Mouse (Mus musculus): ENCODE measurements around the gene Car6. TPM values are rescaled to one million over a fixed set of nuclear protein-coding genes. Genes with fewer than 3 reads are reported as not detected.

The Car6 gene
- polyA plus RNA-seq, 1 experiment from 2014 or later: not detected

- Histone ChIP-seq H3K9ac (no peak overlapping the region), H3K27me3 (no peaks in the 10 kb centered on the region), H3K4me3 (replicated peaks) (no peak overlapping the region), H3K4me1 (replicated peaks) (peaks cover 21% of the 10 kb centered on the region), H3K36me3 (replicated peaks) (no peaks in the 10 kb centered on the region), H3K4me2 (no peak overlapping the region), H3K9me3 (replicated peaks) (no peaks in the 10 kb centered on the region), H3K27ac (replicated peaks) (no peak overlapping the region)
- ATAC-seq (ENCODE audit: insufficient read depth): no peak
- WGBS (ENCODE audit: insufficient replicate concordance): 44% methylated on average over 5 of the region's 5 CpGs
Measured at GRCm38 (mm10) chr4:150213910-150214309, 12.8 kb upstream of the Car6 start.

DNA sequence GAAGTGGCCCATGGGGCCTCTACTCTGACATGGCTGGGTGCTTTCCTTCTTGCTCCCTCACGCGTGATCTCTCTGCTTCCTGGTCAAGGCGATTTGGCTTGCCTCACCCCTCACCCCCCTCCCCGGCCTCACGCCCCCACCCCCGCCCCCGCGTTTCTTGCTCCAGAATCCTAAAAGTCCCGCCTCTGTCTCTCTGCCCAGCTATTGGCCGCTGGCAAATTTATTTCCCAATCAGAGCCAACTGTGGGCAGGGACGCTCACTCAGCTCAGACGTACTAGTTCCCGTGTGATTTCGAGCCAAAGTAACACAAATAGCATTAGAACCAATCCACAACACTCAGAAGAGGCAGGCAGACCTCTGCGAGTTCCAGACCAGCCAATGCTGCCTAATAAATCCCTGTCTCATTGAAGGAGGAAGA lies 11.4 kb upstream of the Car6 start:
- ATAC-seq (ENCODE audit: insufficient read depth): peak; percentile 74
- WGBS (ENCODE audit: insufficient replicate concordance): under 1% methylated on average over 15 of the region's 15 CpGs
- peak overlapping the region; percentile 45 for H3K9ac ChIP-seq
- no peaks in the 10 kb centered on the region for H3K36me3 ChIP-seq (replicated peaks)
- peaks cover 23% of the 10 kb centered on the region for H3K4me1 ChIP-seq (replicated peaks)
- H3K9me3 ChIP-seq (replicated peaks): no peaks in the 10 kb centered on the region
- peak overlapping the region; percentile 44 for H3K4me3 ChIP-seq (replicated peaks)
- no peaks in the 10 kb centered on the region for H3K27me3 ChIP-seq
- peak overlapping the region; percentile 70 for H3K4me2 ChIP-seq
- peak overlapping the region; percentile 48; the same call in 1 of the 2 replicates for H3K27ac ChIP-seq (replicated peaks)

GRCm38 (mm10) chr4:150211930-150212552 lies 10.9 kb upstream of the Car6 start:
- Histone ChIP-seq H3K4me1 (replicated peaks) (peaks cover 23% of the 10 kb centered on the region), H3K27ac (replicated peaks) (peak overlapping the region; percentile 48; the same call in 1 of the 2 replicates), H3K9me3 (replicated peaks) (no peaks in the 10 kb centered on the region), H3K36me3 (replicated peaks) (no peaks in the 10 kb centered on the region), H3K4me2 (peak overlapping the region; percentile 70), H3K4me3 (replicated peaks) (peak overlapping the region; percentile 44), H3K9ac (no peak overlapping the region; the same call in 1 of the 2 replicates), H3K27me3 (no peaks in the 10 kb centered on the region)
- ATAC-seq (ENCODE audit: insufficient read depth): peak; percentile 1; the same call in 1 of the 2 replicates
- 30% methylated on average over 10 of the region's 10 CpGs for WGBS (ENCODE audit: insufficient replicate concordance)

- 68% methylated on average over 8 of the region's 8 CpGs for WGBS (ENCODE audit: insufficient replicate concordance)
- peaks cover 3% of the 10 kb centered on the region; the same call in 1 of the 2 replicates for H3K27me3 ChIP-seq
- H3K4me3 ChIP-seq (replicated peaks): no peak overlapping the region
- no peak overlapping the region for H3K27ac ChIP-seq (replicated peaks)
- no peak for ATAC-seq (ENCODE audit: insufficient read depth)
- H3K4me1 ChIP-seq (replicated peaks): peaks cover 23% of the 10 kb centered on the region
- H3K36me3 ChIP-seq (replicated peaks): no peaks in the 10 kb centered on the region
- no peak overlapping the region for H3K9ac ChIP-seq
- H3K9me3 ChIP-seq (replicated peaks): no peaks in the 10 kb centered on the region
- no peak overlapping the region for H3K4me2 ChIP-seq
Measured at GRCm38 (mm10) chr4:150210306-150210705, 9.2 kb upstream of the Car6 start.

- 77% methylated on average over 5 of the region's 5 CpGs for WGBS (ENCODE audit: insufficient replicate concordance)
- Histone ChIP-seq H3K9me3 (replicated peaks) (no peaks in the 10 kb centered on the region), H3K36me3 (replicated peaks) (no peaks in the 10 kb centered on the region), H3K4me3 (replicated peaks) (no peak overlapping the region), H3K27ac (replicated peaks) (no peak overlapping the region), H3K4me1 (replicated peaks) (peaks cover 23% of the 10 kb centered on the region), H3K27me3 (peaks cover 3% of the 10 kb centered on the region; the same call in 1 of the 2 replicates), H3K4me2 (no peak overlapping the region), H3K9ac (no peak overlapping the region)
- no peak for ATAC-seq (ENCODE audit: insufficient read depth)
Measured at GRCm38 (mm10) chr4:150209751-150210150, 8.6 kb upstream of the Car6 start.

DNA sequence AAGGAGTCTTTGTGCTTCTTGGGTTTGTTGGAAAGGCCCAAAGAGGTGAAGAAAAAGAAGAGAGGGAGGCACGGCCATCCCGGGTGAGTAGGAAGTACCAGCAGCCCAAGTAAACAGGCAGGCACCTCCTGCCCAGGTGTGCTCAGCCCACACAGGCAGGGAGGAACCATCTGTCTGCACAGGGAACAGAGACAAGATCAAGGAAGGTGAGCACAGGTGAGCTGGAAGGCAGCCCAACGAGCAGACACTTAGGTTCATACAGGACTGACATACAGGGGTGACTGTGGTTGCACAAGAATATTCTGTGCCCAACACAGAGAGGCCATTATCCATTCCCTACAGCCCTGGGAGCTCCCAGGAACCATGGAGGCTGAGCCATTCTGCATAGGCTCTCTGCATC lies 3.7 kb upstream of the Car6 start:
- Histone ChIP-seq H3K9ac (no peak overlapping the region), H3K4me1 (replicated peaks) (0 out of 2 replicates have a peak, but pooled peaks cover 8% of the 10 kb centered on the region), H3K4me3 (replicated peaks) (no peak overlapping the region), H3K36me3 (replicated peaks) (no peaks in the 10 kb centered on the region), H3K27me3 (peaks cover 3% of the 10 kb centered on the region; the same call in 1 of the 2 replicates), H3K4me2 (no peak overlapping the region), H3K9me3 (replicated peaks) (no peaks in the 10 kb centered on the region), H3K27ac (replicated peaks) (no peak overlapping the region)
- no peak for ATAC-seq (ENCODE audit: insufficient read depth)
- 60% methylated on average over 3 of the region's 3 CpGs for WGBS (ENCODE audit: insufficient replicate concordance)

DNA sequence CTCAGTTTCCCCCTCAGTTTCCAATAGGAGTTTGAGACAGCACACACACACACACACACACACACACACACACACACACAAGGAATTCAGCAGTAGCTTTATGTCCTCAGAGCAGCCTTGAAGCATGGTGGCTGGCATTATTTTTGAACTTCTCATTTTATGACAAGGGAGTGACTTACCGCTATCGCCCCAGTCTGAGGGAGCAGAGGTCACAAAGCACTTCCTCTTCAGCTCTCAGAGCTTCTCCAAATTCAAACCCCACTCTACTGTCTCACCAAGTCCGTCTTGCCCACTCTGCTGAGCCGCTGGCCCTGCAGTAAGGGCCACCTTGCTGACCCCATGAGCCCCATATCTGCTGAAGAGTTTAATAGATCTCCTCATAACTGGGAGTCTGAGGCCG lies 1.6 kb upstream of the Car6 start:
- H3K4me1 ChIP-seq (replicated peaks): 0 out of 2 replicates have a peak, but pooled peaks cover 5% of the 10 kb centered on the region

GRCm38 (mm10) chr4:150198268-150198667 lies 2.9 kb downstream of the Car6 start:
- ATAC-seq (ENCODE audit: insufficient read depth): no peak
- Histone ChIP-seq H3K4me2 (no peak overlapping the region), H3K4me1 (replicated peaks) (no peaks in the 10 kb centered on the region), H3K4me3 (replicated peaks) (no peak overlapping the region), H3K27ac (replicated peaks) (no peak overlapping the region), H3K36me3 (replicated peaks) (no peaks in the 10 kb centered on the region), H3K9ac (no peak overlapping the region), H3K9me3 (replicated peaks) (no peaks in the 10 kb centered on the region), H3K27me3 (no peaks in the 10 kb centered on the region)
- 49% methylated on average over 9 of the region's 9 CpGs for WGBS (ENCODE audit: insufficient replicate concordance)

More for the DNA sequence above, 1.6 kb upstream of the Car6 start:
- 25% methylated on average over 5 of the region's 5 CpGs for WGBS (ENCODE audit: insufficient replicate concordance)
- H3K9ac ChIP-seq: no peak overlapping the region
- H3K27ac ChIP-seq (replicated peaks): 0 out of 2 replicates have a peak overlapping the region, but pooled peaks have one; percentile 33
- no peak for ATAC-seq (ENCODE audit: insufficient read depth)
- no peaks in the 10 kb centered on the region for H3K9me3 ChIP-seq (replicated peaks)
- H3K4me3 ChIP-seq (replicated peaks): no peak overlapping the region
- H3K27me3 ChIP-seq: peaks cover 3% of the 10 kb centered on the region; the same call in 1 of the 2 replicates
- no peak overlapping the region for H3K4me2 ChIP-seq
- no peaks in the 10 kb centered on the region for H3K36me3 ChIP-seq (replicated peaks)

DNA sequence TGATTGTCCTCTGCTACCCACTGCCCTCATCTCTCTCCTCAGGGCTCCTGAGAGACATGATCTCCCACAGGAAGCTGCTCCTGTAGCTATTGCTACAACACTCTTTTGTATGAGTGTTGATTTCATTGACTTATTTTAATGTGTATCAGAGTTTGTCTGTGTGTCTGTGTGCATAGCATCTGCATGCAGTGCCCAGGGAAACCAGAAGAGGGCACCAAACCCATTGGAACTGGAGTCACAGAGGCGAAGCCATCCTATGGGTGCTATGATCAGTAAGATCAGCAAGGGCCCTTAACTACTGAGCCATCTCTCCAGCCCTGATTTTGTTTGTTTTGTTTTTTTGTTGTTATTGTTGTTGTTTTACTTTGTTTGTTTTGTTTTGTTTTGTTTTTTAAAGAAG lies 7.2 kb downstream of the Car6 start:
- Histone ChIP-seq H3K4me3 (replicated peaks) (no peak overlapping the region), H3K9ac (no peak overlapping the region), H3K36me3 (replicated peaks) (no peaks in the 10 kb centered on the region), H3K27me3 (no peaks in the 10 kb centered on the region), H3K4me1 (replicated peaks) (no peaks in the 10 kb centered on the region), H3K27ac (replicated peaks) (no peak overlapping the region), H3K9me3 (replicated peaks) (no peaks in the 10 kb centered on the region), H3K4me2 (no peak overlapping the region)
- ATAC-seq (ENCODE audit: insufficient read depth): no peak
- 26% methylated on average over 1 of the region's 1 CpGs for WGBS (ENCODE audit: insufficient replicate concordance)

DNA sequence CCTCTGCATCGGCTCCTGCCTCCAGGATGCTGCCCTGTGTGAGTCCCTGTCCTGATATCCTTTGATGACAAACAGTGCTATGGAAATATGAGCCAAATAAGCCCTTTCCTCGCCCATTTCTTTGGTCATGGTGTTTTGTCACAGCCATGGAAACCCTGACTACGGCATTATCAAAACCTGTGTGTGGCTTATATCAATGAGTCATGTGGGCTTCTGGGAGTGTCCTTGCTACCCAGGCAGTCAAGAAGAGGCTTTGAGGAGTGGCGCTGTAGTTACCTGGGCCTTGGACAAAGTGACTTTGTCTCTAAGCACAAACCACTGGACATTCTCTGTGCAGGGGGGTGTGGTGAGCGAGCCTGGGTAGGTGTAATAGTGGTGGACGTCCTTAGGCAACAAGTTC lies 8.9 kb downstream of the Car6 start:
- Histone ChIP-seq H3K36me3 (replicated peaks) (no peaks in the 10 kb centered on the region), H3K27me3 (no peaks in the 10 kb centered on the region), H3K9ac (no peak overlapping the region), H3K4me1 (replicated peaks) (no peaks in the 10 kb centered on the region), H3K4me2 (no peak overlapping the region), H3K27ac (replicated peaks) (no peak overlapping the region), H3K4me3 (replicated peaks) (no peak overlapping the region), H3K9me3 (replicated peaks) (no peaks in the 10 kb centered on the region)
- WGBS (ENCODE audit: insufficient replicate concordance): 59% methylated on average over 6 of the region's 6 CpGs
- no peak for ATAC-seq (ENCODE audit: insufficient read depth)

GRCm38 (mm10) chr4:150188236-150188635 lies 12.9 kb downstream of the Car6 start:
- no peak overlapping the region for H3K27ac ChIP-seq (replicated peaks)
- no peaks in the 10 kb centered on the region for H3K9me3 ChIP-seq (replicated peaks)
- H3K27me3 ChIP-seq: no peaks in the 10 kb centered on the region
- H3K4me3 ChIP-seq (replicated peaks): no peak overlapping the region
- H3K4me1 ChIP-seq (replicated peaks): no peaks in the 10 kb centered on the region
- no peak overlapping the region for H3K9ac ChIP-seq
- no peak for ATAC-seq (ENCODE audit: insufficient read depth)
- no peaks in the 10 kb centered on the region for H3K36me3 ChIP-seq (replicated peaks)
- H3K4me2 ChIP-seq: no peak overlapping the region
- WGBS (ENCODE audit: insufficient replicate concordance): 40% methylated on average over 11 of the region's 11 CpGs

GRCm38 (mm10) chr4:150181304-150181703 lies 19.8 kb downstream of the Car6 start:
- no peak overlapping the region for H3K9ac ChIP-seq
- no peak overlapping the region for H3K4me3 ChIP-seq (replicated peaks)
- 71% methylated on average over 7 of the region's 7 CpGs for WGBS (ENCODE audit: insufficient replicate concordance)
- no peaks in the 10 kb centered on the region for H3K27me3 ChIP-seq
- H3K4me1 ChIP-seq (replicated peaks): no peaks in the 10 kb centered on the region; the same call in 1 of the 2 replicates
- no peaks in the 10 kb centered on the region for H3K9me3 ChIP-seq (replicated peaks)
- no peak overlapping the region for H3K4me2 ChIP-seq
- H3K36me3 ChIP-seq (replicated peaks): no peaks in the 10 kb centered on the region
- H3K27ac ChIP-seq (replicated peaks): no peak overlapping the region
- ATAC-seq (ENCODE audit: insufficient read depth): no peak

Measured in liver, embryonic 15.5 days (tissue).